25 mouse cellular contexts compared by ENCODE assay signal in the genomic region with DNA sequence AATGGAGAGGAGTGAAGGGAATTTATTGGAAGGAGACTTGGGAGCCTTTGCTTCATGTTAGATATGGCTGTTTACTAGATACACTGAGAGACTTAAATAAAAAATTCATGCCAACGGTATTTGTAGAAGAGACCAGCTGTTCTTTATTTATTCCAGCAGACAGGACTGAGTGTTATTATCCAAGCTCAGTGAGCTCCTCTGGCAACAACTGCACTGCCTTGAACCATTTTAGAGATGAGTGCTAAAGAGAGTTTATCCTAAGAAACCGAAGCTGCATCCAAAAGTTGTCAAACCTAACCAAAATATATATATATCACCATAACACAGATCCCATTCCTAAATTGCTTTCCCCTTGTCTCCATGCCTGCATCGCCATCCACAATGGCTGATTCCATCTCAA.
A peak's percentile ranks its signal among the peaks of the same experiment; 100 is the strongest.
DNase-seq lines count a peak whose midpoint lies in the region; ATAC-seq and TF ChIP-seq lines count a peak whose summit lies in the region.
"Had no signal": no experiment of that assay in that cellular context is flagged by ENCODE, and none has a peak within 500 bp of the region (broad histone marks: within the 10 kb centered on the region; RNA-seq: fewer than 3 reads in every experiment).

No protein-coding gene starts in this region.

- TF ChIP-seq EP300 in stomach, postnatal 0 days (optimal IDR thresholded peaks at IDR 0.05), result no peak

- TF ChIP-seq CTCF in lung, embryonic 14.5 days (IDR thresholded peaks at IDR 0.05; ENCODE audit: low read depth), result no peak
- TF ChIP-seq CTCF in stomach, postnatal 0 days (IDR thresholded peaks at IDR 0.05; ENCODE audit: low read depth), result no peak

- no peaks in the 10 kb centered on the region for H3K27me3 ChIP-seq in embryonic facial prominence, embryonic 14.5 days (replicated peaks; ENCODE audit: control insufficient read depth, insufficient read depth, low read length)
- H3K27me3 ChIP-seq in embryonic facial prominence, embryonic 10.5 days (replicated peaks; ENCODE audit: low read depth, poor library complexity, severe bottlenecking), result no peaks in the 10 kb centered on the region
- no peaks in the 10 kb centered on the region for H3K27me3 ChIP-seq in lung, embryonic 14.5 days (ENCODE audit: insufficient read depth, low read length)
- H3K27me3 ChIP-seq in stomach, embryonic 14.5 days (ENCODE audit: control insufficient read depth, insufficient read depth, low read length), result no peaks in the 10 kb centered on the region
- H3K27me3 ChIP-seq in stomach, postnatal 0 days (ENCODE audit: control insufficient read depth, insufficient read depth, low read length), result no peaks in the 10 kb centered on the region
- no peaks in the 10 kb centered on the region for H3K27me3 ChIP-seq in kidney, embryonic 15.5 days
- H3K27me3 ChIP-seq: embryonic facial prominence, embryonic 12.5 days; forebrain, embryonic 12.5 days; heart, embryonic 15.5 days had no signal

- H3K4me1 ChIP-seq in embryonic facial prominence, embryonic 14.5 days (ENCODE audit: control insufficient read depth, insufficient read depth, low read length), result peaks cover 13% of the 10 kb centered on the region
- peaks cover 21% of the 10 kb centered on the region for H3K4me1 ChIP-seq in embryonic facial prominence, embryonic 10.5 days
- peaks cover 29% of the 10 kb centered on the region for H3K4me1 ChIP-seq in lung, embryonic 14.5 days (ENCODE audit: insufficient read depth)
- peaks cover 15% of the 10 kb centered on the region; the same call in 1 of the 2 replicates for H3K4me1 ChIP-seq in stomach, embryonic 14.5 days (ENCODE audit: control insufficient read depth, insufficient read depth, low read length)
- no peaks in the 10 kb centered on the region for H3K4me1 ChIP-seq in stomach, postnatal 0 days (replicated peaks; ENCODE audit: control insufficient read depth, insufficient read depth)
- peaks cover 23% of the 10 kb centered on the region for H3K4me1 ChIP-seq in kidney, embryonic 15.5 days

- peak; percentile 76 for DNase-seq in embryonic facial prominence, embryonic 14.5 days (ENCODE audit: low spot score)
- DNase-seq in embryonic facial prominence, embryonic 10.5 days (ENCODE audit: low spot score), result no peak
- peak; percentile 68 for DNase-seq in lung, embryonic 14.5 days
- no peak for DNase-seq in lung, postnatal 25 days (ENCODE audit: low spot score)
- DNase-seq in stomach, postnatal 0 days (ENCODE audit: low spot score), result no peak
- DNase-seq: adrenal gland, postnatal 10 days; B cell, adult 2 months; cerebellum, adult 11 months; cerebellum, adult 8-10 months; cerebellum, postnatal 14 days; embryo, embryonic 11 days; forebrain, postnatal 0 days; gastrocnemius, postnatal 14 days; heart, adult 2 months; heart, postnatal 14 days had no signal

- no peak for ATAC-seq in embryonic facial prominence, embryonic 14.5 days (ENCODE audit: low read depth)
- ATAC-seq in lung, embryonic 14.5 days (ENCODE audit: insufficient read depth), result peak; percentile 22; the same call in 1 of the 2 replicates
- ATAC-seq in stomach, embryonic 14.5 days (ENCODE audit: insufficient number of reproducible peaks, insufficient read depth, low FRiP score, low read depth), result no peak
- ATAC-seq in stomach, postnatal 0 days (ENCODE audit: low FRiP score, low TSS enrichment), result no peak
- ATAC-seq in kidney, embryonic 15.5 days (replicated peaks; ENCODE audit: low FRiP score), result no peak
- ATAC-seq: CD4-positive, CD25-positive, alpha-beta regulatory T cell, adult 4 months; forebrain, postnatal 0 days had no signal

- no peak overlapping the region for H3K4me2 ChIP-seq in embryonic facial prominence, embryonic 14.5 days (ENCODE audit: low read depth, low read length)
- H3K4me2 ChIP-seq in lung, embryonic 14.5 days, result no peak overlapping the region
- no peak overlapping the region for H3K4me2 ChIP-seq in stomach, embryonic 14.5 days (replicated peaks; ENCODE audit: low read depth, low read length)
- H3K4me2 ChIP-seq in stomach, postnatal 0 days (replicated peaks; ENCODE audit: low read depth), result no peak overlapping the region
- H3K4me2 ChIP-seq in kidney, embryonic 15.5 days, result no peak overlapping the region
- H3K4me2 ChIP-seq: embryonic facial prominence, embryonic 12.5 days; forebrain, embryonic 12.5 days; heart, embryonic 11.5 days; heart, embryonic 15.5 days; hindbrain, embryonic 14.5 days had no signal

- H3K27ac ChIP-seq in embryonic facial prominence, embryonic 14.5 days (replicated peaks; ENCODE audit: low read depth, low read length), result 0 out of 2 replicates have a peak overlapping the region, but pooled peaks have one; percentile 8
- no peak overlapping the region for H3K27ac ChIP-seq in embryonic facial prominence, embryonic 10.5 days (replicated peaks)
- H3K27ac ChIP-seq in lung, embryonic 14.5 days (ENCODE audit: low read depth), result peak overlapping the region; percentile 26; the same call in 1 of the 2 replicates
- peak overlapping the region; percentile 29; the same call in 1 of the 2 replicates for H3K27ac ChIP-seq in stomach, embryonic 14.5 days (ENCODE audit: low read length)
- H3K27ac ChIP-seq in stomach, postnatal 0 days (replicated peaks), result no peak overlapping the region
- H3K27ac ChIP-seq in kidney, embryonic 15.5 days, result no peak overlapping the region
- H3K27ac ChIP-seq: embryonic facial prominence, embryonic 12.5 days; forebrain, embryonic 12.5 days; heart, adult 2 months; heart, embryonic 15.5 days; hindbrain, embryonic 10.5 days; hindbrain, embryonic 14.5 days had no signal

- H3K36me3 ChIP-seq in embryonic facial prominence, embryonic 14.5 days (ENCODE audit: control insufficient read depth, insufficient read depth, low read length), result no peaks in the 10 kb centered on the region
- 0 out of 2 replicates have a peak, but pooled peaks cover 9% of the 10 kb centered on the region for H3K36me3 ChIP-seq in embryonic facial prominence, embryonic 10.5 days (replicated peaks)
- H3K36me3 ChIP-seq in lung, embryonic 14.5 days (ENCODE audit: insufficient read depth), result no peaks in the 10 kb centered on the region; the same call in 1 of the 2 replicates
- no peaks in the 10 kb centered on the region for H3K36me3 ChIP-seq in stomach, embryonic 14.5 days (ENCODE audit: control insufficient read depth, insufficient read depth, low read length)
- no peaks in the 10 kb centered on the region; the same call in 1 of the 2 replicates for H3K36me3 ChIP-seq in stomach, postnatal 0 days (ENCODE audit: control insufficient read depth, insufficient read depth, low read length)
- H3K36me3 ChIP-seq in kidney, embryonic 15.5 days, result no peaks in the 10 kb centered on the region
- H3K36me3 ChIP-seq: embryonic facial prominence, embryonic 12.5 days; forebrain, embryonic 12.5 days; G1E; heart, embryonic 15.5 days had no signal

- H3K9ac ChIP-seq in embryonic facial prominence, embryonic 14.5 days (ENCODE audit: low read depth, low read length), result no peak overlapping the region
- no peak overlapping the region for H3K9ac ChIP-seq in lung, embryonic 14.5 days
- H3K9ac ChIP-seq in stomach, embryonic 14.5 days (replicated peaks; ENCODE audit: low read depth, low read length), result no peak overlapping the region
- H3K9ac ChIP-seq in stomach, postnatal 0 days (ENCODE audit: low read length), result no peak overlapping the region
- H3K9ac ChIP-seq in kidney, embryonic 15.5 days, result no peak overlapping the region
- H3K9ac ChIP-seq: embryonic facial prominence, embryonic 12.5 days; forebrain, embryonic 12.5 days; forebrain, postnatal 0 days; heart, embryonic 15.5 days; hindbrain, embryonic 14.5 days had no signal

- H3K4me3 ChIP-seq in embryonic facial prominence, embryonic 14.5 days (ENCODE audit: low read depth, low read length), result no peak overlapping the region
- no peak overlapping the region for H3K4me3 ChIP-seq in embryonic facial prominence, embryonic 10.5 days
- no peak overlapping the region for H3K4me3 ChIP-seq in lung, embryonic 14.5 days (ENCODE audit: low read depth, low read length)
- no peak overlapping the region for H3K4me3 ChIP-seq in stomach, embryonic 14.5 days (ENCODE audit: low read depth, low read length)
- H3K4me3 ChIP-seq in stomach, postnatal 0 days (ENCODE audit: low read depth, low read length), result no peak overlapping the region
- no peak overlapping the region for H3K4me3 ChIP-seq in kidney, embryonic 15.5 days (replicated peaks)
- H3K4me3 ChIP-seq: embryonic facial prominence, embryonic 12.5 days; forebrain, embryonic 12.5 days; heart, adult 2 months; heart, embryonic 15.5 days; hindbrain, embryonic 10.5 days had no signal

- H3K9me3 ChIP-seq in embryonic facial prominence, embryonic 14.5 days (ENCODE audit: control insufficient read depth, low read length), result no peaks in the 10 kb centered on the region
- no peaks in the 10 kb centered on the region for H3K9me3 ChIP-seq in embryonic facial prominence, embryonic 10.5 days
- H3K9me3 ChIP-seq in lung, embryonic 14.5 days (ENCODE audit: low read depth, low read length), result no peaks in the 10 kb centered on the region
- no peaks in the 10 kb centered on the region for H3K9me3 ChIP-seq in stomach, embryonic 14.5 days (ENCODE audit: control insufficient read depth, low read depth, low read length)
- no peaks in the 10 kb centered on the region for H3K9me3 ChIP-seq in stomach, postnatal 0 days (ENCODE audit: control insufficient read depth, low read length)
- no peaks in the 10 kb centered on the region for H3K9me3 ChIP-seq in kidney, embryonic 15.5 days (replicated peaks)
- H3K9me3 ChIP-seq: embryonic facial prominence, embryonic 12.5 days; forebrain, embryonic 12.5 days; G1E; heart, embryonic 15.5 days; hindbrain, embryonic 10.5 days had no signal

- WGBS in embryonic facial prominence, embryonic 14.5 days, result 51% methylated on average over 3 of the region's 3 CpGs
- 85% methylated on average over 3 of the region's 3 CpGs for WGBS in embryonic facial prominence, embryonic 10.5 days
- WGBS in lung, embryonic 14.5 days, result 45% methylated on average over 3 of the region's 3 CpGs
- WGBS in stomach, embryonic 14.5 days, result 51% methylated on average over 3 of the region's 3 CpGs
- 55% methylated on average over 3 of the region's 3 CpGs for WGBS in stomach, postnatal 0 days
- 83% methylated on average over 3 of the region's 3 CpGs for WGBS in kidney, embryonic 15.5 days

Comparison
In these comparisons a context has a peak if more than half of its experiments do, and no peak if none do; other contexts are left out.
1. DNase-seq: peak in embryonic facial prominence, embryonic 14.5 days (single experiment) and lung, embryonic 14.5 days (single experiment); none in embryonic facial prominence, embryonic 10.5 days (single experiment), lung, postnatal 25 days (single experiment) and stomach, postnatal 0 days (single experiment).
2. H3K27ac ChIP-seq: peak in embryonic facial prominence, embryonic 14.5 days (single experiment), lung, embryonic 14.5 days (single experiment) and stomach, embryonic 14.5 days (single experiment); none in embryonic facial prominence, embryonic 10.5 days (single experiment), stomach, postnatal 0 days (single experiment) and kidney, embryonic 15.5 days (single experiment).